Mouse (Mus musculus): ENCODE measurements around the gene Trappc6b. TPM values are rescaled to one million over a fixed set of nuclear protein-coding genes. Genes with fewer than 3 reads are reported as not detected.

The Trappc6b gene
- total and polyA plus RNA-seq, 3 experiments, result 40.9 to 67.8 (median 42.6) TPM

- Histone ChIP-seq H3K27me3 (replicated peaks) (no peaks in the 10 kb centered on the region), H3K4me1 (ENCODE audit: control insufficient read depth in 1 of 2, insufficient read depth in 2 of 2) (no peaks in the 10 kb centered on the region), H3K27ac (ENCODE audit: insufficient read depth, low read depth) (no peak overlapping the region), H3K9me3 (replicated peaks; ENCODE audit: low read length) (no peaks in the 10 kb centered on the region), H3K9ac (ENCODE audit: insufficient read depth, low read depth) (no peak overlapping the region), H3K79me2 (replicated peaks; ENCODE audit: control insufficient read depth, extremely low read depth, insufficient read depth, poor library complexity, severe bottlenecking) (no peaks in the 10 kb centered on the region), H3K36me3 (replicated peaks in 1 of 2; ENCODE audit: control insufficient read depth in 1 of 2, insufficient read depth in 1 of 2, low read length in 1 of 2) (no peaks in the 10 kb centered on the region), H3K4me2 (ENCODE audit: insufficient read depth, low read depth, poor library complexity, severe bottlenecking) (no peak overlapping the region), H3K4me3 (replicated peaks in 1 of 3; ENCODE audit: low read depth in 2 of 3, low read length in 2 of 3, poor library complexity in 1 of 3) (no peak overlapping the region)
- in situ Hi-C loops (cut with MboI; ENCODE audit: low pct_ligation_motif_present, low pct_unique_long_range_greater_than_20kb, low sequenced_read_pairs), result no loop called here
- no peak for DNase-seq (ENCODE audit: extremely low read depth)
- dilution Hi-C loops (cut with MboI; ENCODE audit: extremely low pct_ligation_motif_present, extremely low pct_unique_long_range_greater_than_20kb, low sequenced_read_pairs), result no loop called here
- TF ChIP-seq IRF4 (IDR thresholded peaks at IDR 0.05; ENCODE audit: low read depth, low read length) (no peak), MAZ (IDR thresholded peaks at IDR 0.05; ENCODE audit: low read depth, low read length) (no peak), UBTF (IDR thresholded peaks at IDR 0.05; ENCODE audit: low read depth, low read length) (no peak), KAT2A (IDR thresholded peaks at IDR 0.05; ENCODE audit: insufficient replicate concordance, low read length) (no peak), ZC3H11A (IDR thresholded peaks at IDR 0.05; ENCODE audit: low read depth, low read length) (no peak), CHD1 (IDR thresholded peaks at IDR 0.05; ENCODE audit: low read depth, low read length) (no peak), CHD2 (IDR thresholded peaks at IDR 0.05; ENCODE audit: low read length) (no peak), JUND (conservative IDR thresholded peaks at IDR 0.05; ENCODE audit: low read depth, low read length) (no peak), GABPA (IDR thresholded peaks at IDR 0.05; ENCODE audit: insufficient replicate concordance, low read depth, low read length) (no peak), E2F4 (IDR thresholded peaks at IDR 0.05; ENCODE audit: insufficient replicate concordance, low read depth, low read length) (no peak), BHLHE40 (IDR thresholded peaks at IDR 0.05; ENCODE audit: low read depth, low read length) (no peak), ETS1 (conservative IDR thresholded peaks at IDR 0.05; ENCODE audit: low read depth, low read length) (no peak), ZKSCAN1 (IDR thresholded peaks at IDR 0.05; ENCODE audit: borderline replicate concordance, low read depth, low read length) (no peak), JUN (IDR thresholded peaks at IDR 0.05; ENCODE audit: insufficient read depth, low read depth, low read length) (no peak)
Observed at GRCm38 (mm10) chr12:59086171-59086570, 24.9 kb upstream of the Trappc6b start.

- in situ Hi-C loops (cut with MboI; ENCODE audit: low pct_ligation_motif_present, low pct_unique_long_range_greater_than_20kb, low sequenced_read_pairs), result no loop called here
- Histone ChIP-seq H3K27ac (ENCODE audit: insufficient read depth, low read depth) (no peak overlapping the region), H3K4me3 (replicated peaks in 1 of 3; ENCODE audit: low read depth in 2 of 3, low read length in 2 of 3, poor library complexity in 1 of 3) (no peak overlapping the region), H3K9ac (ENCODE audit: insufficient read depth, low read depth) (no peak overlapping the region), H3K27me3 (replicated peaks) (no peaks in the 10 kb centered on the region), H3K9me3 (replicated peaks; ENCODE audit: low read length) (no peaks in the 10 kb centered on the region), H3K36me3 (replicated peaks in 1 of 2; ENCODE audit: control insufficient read depth in 1 of 2, insufficient read depth in 1 of 2, low read length in 1 of 2) (peaks cover 0 to 4% of the 10 kb centered on the region in 2 experiments), H3K4me2 (ENCODE audit: insufficient read depth, low read depth, poor library complexity, severe bottlenecking) (no peak overlapping the region), H3K79me2 (replicated peaks; ENCODE audit: control insufficient read depth, extremely low read depth, insufficient read depth, poor library complexity, severe bottlenecking) (no peaks in the 10 kb centered on the region), H3K4me1 (ENCODE audit: control insufficient read depth in 1 of 2, insufficient read depth in 2 of 2) (no peaks in the 10 kb centered on the region)
- no peak for DNase-seq (ENCODE audit: extremely low read depth)
- TF ChIP-seq HCFC1 (IDR thresholded peaks at IDR 0.05; ENCODE audit: low read depth, low read length) (no peak), MAZ (IDR thresholded peaks at IDR 0.05; ENCODE audit: low read depth, low read length) (no peak), CTCF (conservative IDR thresholded peaks at IDR 0.05 in 1 of 2, IDR thresholded peaks at IDR 0.05 in 1 of 2; ENCODE audit: low read depth in 2 of 2, low read length in 2 of 2) (peak in 1 of 2 experiments; percentile 11; a peak in 1 of 4 replicates), CHD2 (IDR thresholded peaks at IDR 0.05; ENCODE audit: low read length) (no peak)
- dilution Hi-C loops (cut with MboI; ENCODE audit: extremely low pct_ligation_motif_present, extremely low pct_unique_long_range_greater_than_20kb, low sequenced_read_pairs), result no loop called here
Observed at GRCm38 (mm10) chr12:59084446-59084845, 23.2 kb upstream of the Trappc6b start.
